Mouse (Mus musculus) myocyte (in vitro differentiated cells): ENCODE results near the gene Rps21.

Experiments
- CEBPB ChIP-seq: IDR thresholded peaks from 2 replicates; pipeline ENCODE4 v1.6.1; 2011; ENCODE audit warnings: mild to moderate bottlenecking, moderate library complexity; ENCODE audit not compliant: poor library complexity, insufficient read depth, severe bottlenecking
- MAX ChIP-seq: IDR thresholded peaks from one replicate; pipeline ENCODE4 v1.6.1; 2011; ENCODE audit warnings: low read depth, mild to moderate bottlenecking, control low read depth
- POLR2A ChIP-seq: IDR thresholded peaks from one replicate; pipeline ENCODE4 v1.6.1; 2011; ENCODE audit warnings: low read depth, mild to moderate bottlenecking, control low read depth, moderate library complexity; ENCODE audit not compliant: insufficient read length

- TF ChIP-seq POLR2A (no peak), MAX (no peak), CEBPB (no peak)
These were observed 29.1 kb upstream of the Rps21 start for GRCm38 (mm10) chr2:180228060-180228458.
